Mouse (Mus musculus): ENCODE results near the gene Gm10643.
A peak's percentile ranks its signal among the peaks of the same experiment; 100 is the strongest.

Gm10643 gene

GRCm38 (mm10) chr8:84042066-84042947, 22.6 kb downstream of the Gm10643 start, which contains the start of gene Il27ra:
Gene Il27ra, minus strand, starts transcription at chr8:84042589.
- peak; percentile 49 for DNase-seq (ENCODE audit: low read depth, low spot score)

GRCm38 (mm10) chr8:84039050-84039449, 25.9 kb downstream of the Gm10643 start:
- DNase-seq (ENCODE audit: low read depth, low spot score): peak; percentile 80

GRCm38 (mm10) chr8:84038015-84038414, 26.9 kb downstream of the Gm10643 start:
- no peak for DNase-seq (ENCODE audit: low read depth, low spot score)

GRCm38 (mm10) chr8:84032777-84033176, 32.2 kb downstream of the Gm10643 start:
- DNase-seq (ENCODE audit: low read depth, low spot score): no peak

- DNase-seq (ENCODE audit: low read depth, low spot score): no peak
Observed at GRCm38 (mm10) chr8:84029272-84029671, 35.7 kb downstream of the Gm10643 start.

- DNase-seq (ENCODE audit: low read depth, low spot score): no peak
Observed at GRCm38 (mm10) chr8:84027449-84027848, 37.5 kb downstream of the Gm10643 start.

- DNase-seq (ENCODE audit: low read depth, low spot score): no peak
Observed at GRCm38 (mm10) chr8:84025863-84026262, 39.1 kb downstream of the Gm10643 start.

- no peak for DNase-seq (ENCODE audit: low read depth, low spot score)
Observed at GRCm38 (mm10) chr8:84024171-84024570, 40.8 kb downstream of the Gm10643 start.

GRCm38 (mm10) chr8:84023631-84024030, 41.3 kb downstream of the Gm10643 start:
- DNase-seq (ENCODE audit: low read depth, low spot score): no peak

- no peak for DNase-seq (ENCODE audit: low read depth, low spot score)
Observed at GRCm38 (mm10) chr8:84023085-84023484, 41.9 kb downstream of the Gm10643 start.

GRCm38 (mm10) chr8:84021569-84021968, 43.4 kb downstream of the Gm10643 start:
- DNase-seq (ENCODE audit: low read depth, low spot score): no peak

- DNase-seq (ENCODE audit: low read depth, low spot score): no peak
Observed at GRCm38 (mm10) chr8:84021096-84021495, 43.8 kb downstream of the Gm10643 start, which contains the start of gene Palm3. Gene Palm3, plus strand, starts transcription at chr8:84021471.

GRCm38 (mm10) chr8:84019738-84020137, 45.2 kb downstream of the Gm10643 start:
- no peak for DNase-seq (ENCODE audit: low read depth, low spot score)

GRCm38 (mm10) chr8:84015833-84016232, 49.1 kb downstream of the Gm10643 start:
- DNase-seq (ENCODE audit: low read depth, low spot score): no peak

All from retina, postnatal 7 days (tissue).